Mouse (Mus musculus): Measurements from ENCODE around the gene Tprgl. TPM values are rescaled to one million over a fixed set of nuclear protein-coding genes. Genes with fewer than 3 reads are reported as not detected.

The Tprgl gene
- polyA plus RNA-seq, 1 experiment from 2014 or later: 193 TPM

DNA sequence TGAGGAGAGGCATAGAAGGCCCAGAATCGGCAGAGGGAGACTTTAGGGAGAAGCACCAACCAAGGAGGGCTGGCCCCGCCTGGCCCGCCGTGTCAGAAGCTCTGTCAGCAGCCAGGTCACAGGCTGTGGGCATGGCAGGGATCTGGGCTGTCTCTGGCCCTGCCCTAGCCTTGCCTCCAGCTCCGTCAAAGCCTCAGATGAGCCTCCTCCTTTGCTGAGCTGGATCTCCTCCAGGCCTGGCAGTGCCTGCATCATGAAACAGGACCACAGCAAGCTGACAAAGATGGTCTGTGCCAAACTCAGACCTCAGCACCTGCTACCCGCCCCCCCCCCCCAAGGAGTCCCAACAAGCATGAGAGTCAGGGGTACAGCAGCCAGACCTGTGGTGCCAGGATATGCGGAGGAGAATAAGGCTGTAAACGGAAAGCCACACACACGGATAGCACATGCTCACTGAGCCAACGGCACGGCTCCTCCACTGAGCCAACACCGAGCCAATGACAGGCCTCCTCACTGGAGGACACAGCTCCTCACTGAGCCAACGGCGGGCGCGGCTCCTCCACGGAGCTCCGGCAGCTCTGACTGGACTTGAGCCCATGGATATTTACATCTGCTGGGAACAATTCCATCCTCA, 51.1 kb downstream of the Tprgl start:
- Histone ChIP-seq H3K27ac (replicated peaks) (no peak overlapping the region), H3K27me3 (replicated peaks) (peaks cover 9% of the 10 kb centered on the region; the same call in 1 of the 2 replicates), H3K4me1 (peaks cover 5% of the 10 kb centered on the region), H3K36me3 (no peaks in the 10 kb centered on the region), H3K4me2 (no peak overlapping the region), H3K4me3 (replicated peaks) (no peak overlapping the region), H3K9ac (replicated peaks) (no peak overlapping the region), H3K9me3 (replicated peaks) (no peaks in the 10 kb centered on the region)
- ATAC-seq (ENCODE audit: low FRiP score): no peak; the same call in 1 of the 2 replicates
- WGBS: 49% methylated on average over 18 of the region's 18 CpGs

Other genes starting within 250 kb of the Tprgl start
- gene A430005L14Rik, start 203.4 kb downstream of the Tprgl start, polyA plus RNA-seq (2015; fragmentation: Nextera tagmentation; extraction: Ambion mirVana): 52.8 and 56.6 TPM in 2 replicates
- 11.3 and 12.6 TPM in 2 replicates for gene Dffb, start 185.5 kb downstream of the Tprgl start, polyA plus RNA-seq (2015; fragmentation: Nextera tagmentation; extraction: Ambion mirVana)
- 15.6 and 17.5 TPM in 2 replicates for gene Cep104, start 185.5 kb downstream of the Tprgl start, polyA plus RNA-seq (2015; fragmentation: Nextera tagmentation; extraction: Ambion mirVana)
- 19.2 and 20.5 TPM in 2 replicates for gene Lrrc47, start 148.9 kb downstream of the Tprgl start, polyA plus RNA-seq (2015; fragmentation: Nextera tagmentation; extraction: Ambion mirVana)
- gene Smim1, start 134.4 kb downstream of the Tprgl start, polyA plus RNA-seq (2015; fragmentation: Nextera tagmentation; extraction: Ambion mirVana): 18.3 and 21.1 TPM in 2 replicates
- not detected in 2 replicates for gene Ccdc27, start 118.0 kb downstream of the Tprgl start, polyA plus RNA-seq (2015; fragmentation: Nextera tagmentation; extraction: Ambion mirVana)
- 0.04 and 0.17 TPM in 2 replicates for gene Trp73, start 20.5 kb downstream of the Tprgl start, polyA plus RNA-seq (2015; fragmentation: Nextera tagmentation; extraction: Ambion mirVana)
- gene Wrap73, start 18.3 kb downstream of the Tprgl start, polyA plus RNA-seq (2015; fragmentation: Nextera tagmentation; extraction: Ambion mirVana): 41.9 and 43.2 TPM in 2 replicates
- gene Megf6, start 10.1 kb upstream of the Tprgl start, polyA plus RNA-seq (2015; fragmentation: Nextera tagmentation; extraction: Ambion mirVana): 10.7 and 11.7 TPM in 2 replicates
- 0.91 and 9.6 TPM in 2 replicates for gene Arhgef16, start 141.0 kb upstream of the Tprgl start, polyA plus RNA-seq (2015; fragmentation: Nextera tagmentation; extraction: Ambion mirVana)
- gene B230104I21Rik, start 175.5 kb upstream of the Tprgl start, polyA plus RNA-seq (2015; fragmentation: Nextera tagmentation; extraction: Ambion mirVana): not detected in 2 replicates